Mouse (Mus musculus) layer of hippocampus, postnatal 25 days (tissue): ENCODE measurements around the gene Tab1. TPM values are rescaled to one million over a fixed set of nuclear protein-coding genes. Genes with fewer than 3 reads are reported as not detected.

Experiments
- DNase-seq, 2 experiments: peaks; one replicate each; pipeline ENCODE4 v3.0.0; 2022; ENCODE audit warnings: mixed read lengths in 2 of 2, low spot score in 1 of 2; ENCODE audit errors: extremely low spot score in 1 of 2
- total RNA-seq, 2 experiments: library from RNA; stranded (reverse); gene quantifications; 2 replicates each; pipeline ENCODE4 v1.2.3; 2021

The Tab1 gene
- total RNA-seq, 2 experiments from 2014 or later: 25.1 to 33.8 TPM

- no peak for DNase-seq
These were observed 27.3 kb downstream of the Tab1 start for GRCm38 (mm10) chr15:80160223-80160622.

- no peak for DNase-seq
These were observed 27.8 kb downstream of the Tab1 start for GRCm38 (mm10) chr15:80160726-80161125.

- DNase-seq: no peak
These were observed 28.3 kb downstream of the Tab1 start for GRCm38 (mm10) chr15:80161199-80161598.

GRCm38 (mm10) chr15:80162401-80162964, 29.6 kb downstream of the Tab1 start:
- no peak for DNase-seq

- peak in 1 of 2 experiments; percentile 53 for DNase-seq
These were observed 30.3 kb downstream of the Tab1 start for GRCm38 (mm10) chr15:80163274-80163673.

GRCm38 (mm10) chr15:80163716-80164115, 30.8 kb downstream of the Tab1 start:
- no peak for DNase-seq

GRCm38 (mm10) chr15:80165396-80165795, 32.5 kb downstream of the Tab1 start:
- DNase-seq: no peak

- no peak for DNase-seq
These were observed 36.6 kb downstream of the Tab1 start for GRCm38 (mm10) chr15:80169484-80169883.

- no peak for DNase-seq
These were observed 37.4 kb downstream of the Tab1 start for GRCm38 (mm10) chr15:80170357-80170756.

GRCm38 (mm10) chr15:80171286-80171685, 38.4 kb downstream of the Tab1 start:
- DNase-seq: no peak

GRCm38 (mm10) chr15:80171791-80172190, 38.9 kb downstream of the Tab1 start:
- DNase-seq: no peak

GRCm38 (mm10) chr15:80173001-80173771, 40.3 kb downstream of the Tab1 start, which contains the start of gene Mgat3:
Gene Mgat3, plus strand, starts transcription at chr15:80173721.
- peak; percentile 40 to 42 for DNase-seq

GRCm38 (mm10) chr15:80173781-80174597, 41.1 kb downstream of the Tab1 start:
- DNase-seq: peak; percentile 47 to 55

GRCm38 (mm10) chr15:80174598-80174875, 41.6 kb downstream of the Tab1 start:
- DNase-seq: no peak

- no peak for DNase-seq
These were observed 42.4 kb downstream of the Tab1 start for GRCm38 (mm10) chr15:80175316-80175715.

GRCm38 (mm10) chr15:80175756-80176155, 42.8 kb downstream of the Tab1 start:
- DNase-seq: no peak

GRCm38 (mm10) chr15:80181561-80181960, 48.6 kb downstream of the Tab1 start:
- no peak for DNase-seq

- DNase-seq: no peak
These were observed 49.3 kb downstream of the Tab1 start for GRCm38 (mm10) chr15:80182072-80182700.

- no peak for DNase-seq
These were observed 56.0 kb downstream of the Tab1 start for GRCm38 (mm10) chr15:80188927-80189326.

- no peak for DNase-seq
These were observed 57.1 kb downstream of the Tab1 start for GRCm38 (mm10) chr15:80190075-80190474.
